Mouse (Mus musculus): ENCODE results near the gene Arhgef28. TPM values are rescaled to one million over a fixed set of nuclear protein-coding genes. Genes with fewer than 3 reads are reported as not detected.
"Not testable (repeated sequence)": the region's sequence is repeated elsewhere in the genome, so short reads cannot be mapped to it uniquely, and the experiment has no call there.

Arhgef28 gene
- total RNA-seq, 2 experiments from 2014 or later = 5.0 to 6.0 TPM

DNA sequence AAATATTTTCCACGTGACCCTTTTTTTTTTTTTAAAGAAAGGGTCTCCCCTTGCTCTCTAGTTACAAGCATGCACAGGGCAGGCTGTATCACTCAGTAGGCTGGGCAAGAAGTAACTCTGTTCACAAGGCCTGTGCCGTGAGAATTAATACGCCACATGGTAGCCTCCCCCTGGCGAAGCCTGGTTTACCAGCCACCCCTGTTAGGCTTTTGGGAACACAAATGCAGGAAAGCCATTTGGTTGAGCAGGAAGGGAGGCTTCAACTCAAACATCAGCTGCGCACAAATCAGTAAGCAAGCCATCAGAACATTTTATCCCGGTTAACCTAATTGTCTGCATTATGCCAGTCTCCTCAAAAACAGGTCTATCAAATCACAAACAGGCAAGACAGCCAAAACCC is 136.6 kb downstream of the Arhgef28 start:
- no peak for DNase-seq

DNA sequence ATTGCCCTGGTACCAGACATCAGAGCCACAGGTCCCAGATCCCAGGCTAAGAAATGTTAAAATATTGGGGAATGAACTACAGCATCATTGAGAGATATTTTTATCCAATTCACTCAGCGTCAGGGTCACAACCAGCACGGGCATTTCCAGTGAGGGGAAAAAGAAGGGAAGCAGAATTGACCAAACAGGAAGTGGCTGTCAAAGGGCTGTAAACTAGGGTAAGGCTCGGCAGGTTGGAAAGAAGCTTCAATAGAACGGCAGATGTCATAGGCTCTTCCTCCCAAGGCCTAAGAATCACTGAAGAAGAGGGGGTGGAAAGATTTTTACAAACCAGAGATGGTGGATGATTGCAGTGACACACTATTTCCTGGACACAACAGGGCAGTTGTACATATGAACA is 143.4 kb downstream of the Arhgef28 start:
- no peak for DNase-seq

DNA sequence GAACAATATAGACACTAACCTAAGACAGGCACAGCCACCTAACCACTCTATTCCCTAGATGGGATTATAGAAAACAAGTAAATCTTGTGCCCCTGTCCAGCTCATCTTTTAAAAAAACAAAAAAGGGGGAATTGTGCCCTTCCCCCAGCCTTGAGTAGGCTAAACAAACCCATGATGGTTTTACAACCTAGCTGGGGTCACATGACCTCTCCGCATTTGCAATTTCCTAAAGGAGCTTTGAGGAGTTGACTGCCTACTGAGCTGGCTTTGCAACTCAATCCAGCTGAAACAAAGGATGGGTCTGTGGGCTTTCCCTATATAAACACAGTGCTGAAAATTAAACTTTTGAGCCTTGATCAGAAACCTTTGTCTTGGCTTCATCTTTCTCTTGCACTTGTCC is 146.1 kb downstream of the Arhgef28 start:
- not testable (repeated sequence) for DNase-seq

DNA sequence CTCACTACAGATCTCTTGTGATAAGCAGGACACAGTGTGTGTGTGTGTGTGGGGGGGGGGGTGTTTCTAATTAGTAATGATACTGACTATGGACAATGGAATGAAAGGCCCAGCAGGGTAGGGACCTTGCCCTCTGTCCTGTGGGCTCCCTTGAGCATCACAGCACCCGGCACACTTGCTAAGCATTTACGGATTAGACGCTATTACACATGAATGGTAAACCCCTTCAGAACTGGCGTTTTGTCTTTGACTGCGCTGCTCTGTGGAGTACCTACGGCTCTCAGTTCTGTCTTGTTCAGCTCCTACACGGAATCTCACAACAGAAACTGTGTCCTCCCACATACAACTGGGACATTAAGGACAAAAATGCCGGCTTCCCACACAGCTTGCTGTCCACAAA is 151.0 kb downstream of the Arhgef28 start:
- DNase-seq = no peak

DNA sequence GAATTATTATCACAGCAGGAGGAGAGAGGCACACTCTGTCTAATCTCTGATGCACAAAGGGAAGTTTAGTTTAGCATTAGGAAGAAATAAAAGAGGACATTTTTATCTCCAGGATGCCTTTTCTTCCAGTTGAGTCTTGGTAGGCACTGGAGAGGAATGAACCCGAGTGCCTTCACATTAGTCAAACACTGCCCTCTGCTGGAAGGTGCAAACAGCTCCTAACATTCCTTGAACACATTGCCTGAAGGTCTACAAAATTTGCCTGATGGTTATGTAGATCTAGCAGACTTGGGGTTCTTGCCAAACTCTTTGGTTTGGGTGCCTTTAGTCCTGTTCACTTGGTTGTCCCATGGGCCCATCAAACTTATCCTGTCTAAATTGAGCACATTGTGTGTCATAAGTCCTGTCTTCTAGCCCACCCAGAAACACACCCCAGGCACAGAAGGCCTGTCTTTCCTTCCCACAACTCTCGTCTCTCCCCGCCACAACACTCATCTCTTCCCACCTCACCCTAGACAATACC is 165.6 kb downstream of the Arhgef28 start:
- DNase-seq = no peak

DNA sequence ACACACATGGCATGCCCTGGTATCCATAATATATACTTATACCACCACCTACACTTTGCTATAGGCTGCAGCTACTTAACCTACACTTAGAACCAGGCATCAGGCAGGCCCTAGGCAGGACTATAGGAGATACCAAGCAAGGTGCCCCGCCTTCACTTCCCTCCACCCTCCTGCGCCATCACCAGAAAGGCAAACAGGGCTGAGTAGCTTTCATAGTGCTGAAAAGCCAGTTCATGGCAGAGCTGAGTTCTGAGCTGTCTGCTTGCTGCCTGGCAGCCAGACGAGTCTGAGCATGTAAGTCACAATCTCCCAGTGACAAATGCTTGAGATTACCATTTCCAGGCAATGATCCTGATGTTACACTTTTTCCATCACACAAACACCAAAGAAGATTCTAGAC is 167.5 kb downstream of the Arhgef28 start:
- no peak for DNase-seq

DNA sequence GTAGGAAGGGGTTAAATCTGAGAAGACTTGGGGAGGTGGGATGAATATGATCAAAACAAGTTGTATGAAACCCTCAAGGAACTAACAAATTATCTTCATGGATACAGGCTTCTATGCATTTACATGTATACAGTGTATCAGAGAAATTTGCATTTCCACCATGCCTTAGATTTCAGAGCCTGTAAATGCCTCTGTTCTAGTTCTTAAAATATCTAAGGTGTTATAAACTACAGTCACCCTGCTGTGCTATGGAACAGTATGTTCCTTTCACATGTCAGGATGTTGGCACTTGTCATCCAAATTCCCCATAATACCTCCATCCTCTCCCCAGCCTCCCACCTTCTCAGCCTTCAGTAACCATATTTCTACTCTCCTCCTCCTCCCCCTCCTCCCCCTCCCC is 168.5 kb downstream of the Arhgef28 start:
- no peak for DNase-seq

DNA sequence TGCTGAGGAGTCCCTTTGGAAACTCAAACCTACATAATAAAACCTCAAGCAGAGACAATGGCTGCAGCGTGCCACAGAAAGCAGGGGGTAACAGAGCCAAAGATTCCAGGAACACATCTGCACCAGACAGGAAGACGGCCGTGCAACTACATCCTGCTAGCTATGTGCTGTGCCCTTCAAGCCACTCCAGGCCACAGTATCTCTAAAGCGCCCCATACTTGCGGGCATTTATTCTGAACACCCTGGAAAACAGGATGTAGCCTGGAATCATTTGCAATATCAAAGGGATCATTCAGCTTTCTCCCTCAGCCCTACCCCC is 174.6 kb downstream of the Arhgef28 start:
- no peak for DNase-seq

DNA sequence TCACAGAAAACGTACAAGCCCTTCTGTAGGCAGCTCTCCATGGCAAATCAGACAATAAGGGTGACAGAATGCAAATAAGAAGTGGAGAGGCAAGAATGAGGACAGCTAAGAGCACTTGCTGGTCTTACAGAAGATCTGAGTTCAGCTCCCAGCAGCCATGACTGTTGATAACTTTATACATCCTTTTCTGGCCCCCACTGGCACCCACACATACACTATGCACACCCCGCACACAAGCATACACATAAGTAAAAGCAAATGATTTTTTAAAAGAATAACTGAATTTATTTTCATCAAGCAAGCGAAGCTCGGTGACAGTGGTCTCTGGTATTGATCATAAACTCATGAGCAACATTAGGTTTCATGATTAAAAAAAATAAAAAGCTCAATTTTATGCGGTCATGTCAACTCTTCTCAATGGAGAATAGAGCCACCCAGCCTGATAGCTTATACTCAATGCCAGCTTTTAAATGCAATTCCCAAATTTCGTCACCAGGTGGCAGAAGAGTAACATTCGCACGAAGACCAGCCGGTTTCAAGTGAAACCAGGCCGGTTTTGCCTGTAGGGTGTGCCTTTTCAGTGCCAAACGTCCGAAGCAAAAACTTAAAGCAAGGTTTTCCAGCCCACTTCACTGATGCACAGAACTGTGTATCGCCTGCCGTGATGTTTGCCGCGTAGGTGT is 175.1 kb downstream of the Arhgef28 start:
- DNase-seq = peak; percentile 75

DNA sequence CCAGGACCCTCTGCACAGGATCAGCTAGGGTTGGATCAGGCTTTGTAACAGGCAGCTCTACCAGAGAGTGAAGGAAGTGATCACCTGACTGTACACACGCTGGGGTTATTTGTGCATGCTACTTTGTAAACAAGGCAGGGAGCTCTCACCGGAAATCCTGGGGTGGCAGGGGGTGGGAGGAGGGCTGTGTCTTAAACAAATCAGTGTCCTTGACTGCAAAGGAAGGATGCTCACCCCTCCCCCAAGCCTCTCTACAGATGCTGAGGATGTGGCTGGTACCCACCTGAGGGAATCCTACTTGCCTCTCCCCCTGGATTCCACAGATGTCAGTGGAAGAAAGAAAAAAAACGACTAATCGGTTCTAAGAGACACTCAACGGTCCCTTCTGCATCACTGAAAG is 176.2 kb downstream of the Arhgef28 start:
- DNase-seq = no peak

DNA sequence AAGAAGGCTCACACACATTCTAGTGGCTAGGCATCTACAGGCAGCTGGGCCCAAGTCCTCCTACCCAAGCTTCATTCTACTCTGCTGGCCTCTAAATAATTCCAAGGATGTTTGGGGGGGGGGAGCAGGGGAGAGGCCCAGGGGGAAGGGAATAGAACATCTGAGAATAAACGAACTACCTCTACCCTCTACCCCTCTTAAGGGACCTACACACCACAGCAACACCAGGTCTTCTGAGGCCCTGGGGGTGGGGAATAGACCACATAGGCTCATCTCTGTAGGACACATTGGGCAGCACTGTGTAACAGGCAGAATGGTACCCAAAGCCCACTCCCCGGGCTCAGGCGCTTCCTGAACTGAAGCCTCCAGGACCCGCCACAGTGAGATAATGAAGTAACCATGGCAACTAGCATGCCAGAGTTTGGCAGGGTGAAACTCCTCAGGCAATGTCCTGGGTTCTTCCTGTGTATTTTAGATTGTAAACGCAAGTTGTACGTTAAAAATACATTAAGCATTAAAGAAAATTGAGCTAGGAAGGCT is 177.5 kb downstream of the Arhgef28 start:
- no peak for DNase-seq

DNA sequence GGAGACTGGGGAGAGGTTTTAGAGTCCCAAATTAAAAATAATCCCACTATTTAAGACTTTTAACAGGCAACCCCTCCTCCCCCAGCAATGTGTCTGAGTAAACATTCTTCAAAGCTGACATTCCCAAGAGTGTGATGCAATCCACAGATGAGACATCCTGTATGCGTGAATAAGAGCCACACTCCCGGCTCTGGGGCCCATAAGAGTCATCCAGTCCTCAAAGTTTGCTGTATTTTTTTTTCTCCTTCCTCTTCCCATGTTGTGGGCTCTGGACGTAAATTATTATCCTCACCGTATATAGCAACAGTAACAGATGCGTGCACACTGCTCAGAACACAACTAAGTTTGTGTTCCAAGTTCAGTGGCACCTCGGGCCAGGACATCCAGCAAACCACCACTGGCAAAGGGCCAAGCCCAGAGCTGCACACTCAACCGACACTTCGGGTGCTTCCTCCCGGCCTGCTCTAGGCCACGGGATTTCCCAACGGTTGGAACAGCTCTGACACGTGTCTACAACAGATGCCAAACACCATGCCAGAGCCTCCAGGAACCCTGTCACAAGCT is 178.5 kb downstream of the Arhgef28 start:
- peak; percentile 60 for DNase-seq

DNA sequence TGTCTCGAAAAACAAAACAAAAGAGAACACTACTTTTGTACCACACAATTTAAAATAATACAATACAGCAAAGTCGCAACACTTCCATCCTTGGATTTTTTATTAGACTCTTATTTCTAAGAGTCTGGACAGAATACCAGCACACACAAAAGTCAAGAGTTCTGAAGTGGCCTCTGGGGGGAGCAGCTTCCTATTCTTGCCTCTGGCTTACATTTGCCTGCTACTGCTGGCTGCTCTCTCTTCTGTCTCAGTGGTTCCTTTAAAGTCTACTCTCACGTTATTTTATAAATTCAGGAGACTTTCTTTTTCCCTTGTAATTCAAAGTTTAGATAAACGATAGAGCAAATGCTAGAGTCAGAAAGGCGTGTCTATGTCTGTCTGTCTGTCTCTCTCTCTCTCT is 179.1 kb downstream of the Arhgef28 start:
- no peak for DNase-seq

DNA sequence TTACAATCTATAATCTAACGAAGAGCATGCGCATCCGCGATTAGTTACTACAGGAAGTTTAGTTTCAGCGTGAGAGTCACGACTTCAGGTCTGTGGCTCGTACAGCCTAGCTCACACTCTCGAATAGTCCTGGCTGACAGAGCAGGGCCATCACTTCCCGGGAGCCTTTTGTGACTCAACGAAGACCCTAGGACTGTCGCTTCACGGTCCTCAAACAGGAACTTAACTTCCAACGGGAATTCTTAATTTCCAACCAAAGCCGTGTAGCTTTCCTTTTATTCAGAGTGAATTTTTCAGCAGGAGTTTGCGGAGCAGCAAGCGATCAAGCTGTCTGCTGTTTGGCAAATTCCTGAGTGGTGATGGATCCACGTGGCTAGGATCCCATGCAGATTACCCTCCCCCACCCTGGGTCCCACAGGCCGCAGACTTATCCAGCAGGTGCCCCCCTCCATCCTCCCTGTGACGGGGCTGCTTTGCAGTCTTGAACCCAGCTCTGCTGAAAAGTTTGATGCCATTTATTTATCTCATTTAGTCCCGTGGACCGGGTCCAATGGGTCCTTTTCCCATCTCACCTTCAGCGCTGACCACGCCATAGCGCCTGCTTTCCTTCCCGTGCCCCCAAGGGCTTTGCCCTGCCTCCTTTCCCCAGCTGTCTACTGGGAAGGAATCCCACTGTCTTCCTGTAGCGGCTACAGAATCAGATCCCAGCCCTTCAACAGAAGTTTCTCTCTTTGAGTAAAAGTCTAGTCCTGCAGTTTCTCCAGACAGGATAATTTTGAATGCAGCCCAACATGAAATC is 180.3 kb downstream of the Arhgef28 start:
- no peak for DNase-seq

DNA sequence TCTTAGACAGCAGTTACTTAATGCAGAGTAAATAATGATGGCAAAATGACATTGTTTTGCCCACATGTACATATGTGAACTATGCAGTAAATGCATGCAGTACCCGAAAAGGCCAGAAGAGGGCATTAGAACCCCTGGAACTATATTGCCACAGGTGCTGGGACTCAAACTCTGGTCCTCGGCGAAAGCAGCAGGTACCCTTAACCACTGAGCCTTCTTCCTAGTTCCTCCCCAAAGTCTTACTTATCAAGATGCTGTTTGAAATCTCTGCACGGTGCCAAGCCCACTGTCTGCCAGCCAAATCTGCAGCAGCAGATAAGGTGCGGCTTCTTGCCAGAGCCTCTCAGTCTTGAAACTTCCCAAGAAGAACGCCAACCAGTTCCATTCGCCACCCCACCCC is 181.1 kb downstream of the Arhgef28 start:
- DNase-seq = no peak

DNA sequence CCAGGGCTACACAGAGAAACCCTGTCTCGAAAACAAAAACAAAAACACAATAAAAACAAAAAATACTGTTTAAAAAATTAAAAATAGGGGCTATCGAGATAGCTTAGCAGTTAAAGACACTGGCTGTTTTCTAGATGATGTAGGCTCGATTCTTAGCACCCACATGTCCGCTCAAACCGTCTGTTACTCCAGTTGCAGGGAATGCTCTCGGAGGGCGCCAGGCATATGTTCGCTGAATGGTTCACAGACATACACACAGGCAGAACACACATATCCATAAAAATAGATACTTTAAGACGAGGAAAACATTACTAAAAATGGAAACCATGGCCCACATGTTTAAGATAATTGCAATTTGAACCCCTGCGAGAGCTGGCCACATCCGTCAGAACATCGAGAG is 181.6 kb downstream of the Arhgef28 start:
- no peak for DNase-seq

DNA sequence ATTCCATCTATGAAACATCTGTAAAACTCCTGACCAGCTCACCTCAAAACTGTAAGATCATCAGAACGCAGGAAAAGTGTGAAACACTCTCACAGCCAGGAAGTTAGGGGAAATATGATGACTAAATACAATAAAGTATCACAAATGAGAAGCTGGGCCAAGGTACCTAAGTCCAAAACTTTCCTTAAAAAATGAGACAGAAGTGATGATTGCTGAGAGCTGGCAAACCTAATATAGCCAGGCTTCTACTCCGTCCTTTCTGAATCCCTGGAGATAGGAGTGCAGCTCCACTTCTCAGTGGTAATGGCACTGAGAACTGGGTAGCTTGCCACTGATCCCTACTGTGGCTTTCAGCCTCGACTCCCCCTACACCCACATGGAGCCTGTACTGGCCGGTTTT is 184.3 kb downstream of the Arhgef28 start:
- no peak for DNase-seq

DNA sequence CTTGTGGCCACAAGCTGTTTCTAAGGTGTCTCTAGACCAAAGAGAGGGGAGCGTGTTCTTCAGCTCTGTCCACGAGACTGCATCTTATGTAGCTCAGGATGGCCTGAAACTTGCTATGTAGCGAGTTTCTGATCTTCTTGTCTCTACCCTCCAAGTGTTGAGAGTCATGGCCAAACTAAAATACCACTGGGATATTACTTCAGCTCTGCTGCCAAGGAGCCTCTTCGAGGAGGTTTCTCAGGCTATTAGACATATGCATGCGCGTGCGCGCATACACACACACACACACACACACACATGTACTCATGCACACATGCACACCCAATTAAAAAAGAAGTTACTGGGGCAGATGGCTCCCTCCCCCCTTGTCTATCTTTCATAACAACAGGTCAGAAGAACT is 187.4 kb downstream of the Arhgef28 start:
- not testable (repeated sequence) for DNase-seq

DNA sequence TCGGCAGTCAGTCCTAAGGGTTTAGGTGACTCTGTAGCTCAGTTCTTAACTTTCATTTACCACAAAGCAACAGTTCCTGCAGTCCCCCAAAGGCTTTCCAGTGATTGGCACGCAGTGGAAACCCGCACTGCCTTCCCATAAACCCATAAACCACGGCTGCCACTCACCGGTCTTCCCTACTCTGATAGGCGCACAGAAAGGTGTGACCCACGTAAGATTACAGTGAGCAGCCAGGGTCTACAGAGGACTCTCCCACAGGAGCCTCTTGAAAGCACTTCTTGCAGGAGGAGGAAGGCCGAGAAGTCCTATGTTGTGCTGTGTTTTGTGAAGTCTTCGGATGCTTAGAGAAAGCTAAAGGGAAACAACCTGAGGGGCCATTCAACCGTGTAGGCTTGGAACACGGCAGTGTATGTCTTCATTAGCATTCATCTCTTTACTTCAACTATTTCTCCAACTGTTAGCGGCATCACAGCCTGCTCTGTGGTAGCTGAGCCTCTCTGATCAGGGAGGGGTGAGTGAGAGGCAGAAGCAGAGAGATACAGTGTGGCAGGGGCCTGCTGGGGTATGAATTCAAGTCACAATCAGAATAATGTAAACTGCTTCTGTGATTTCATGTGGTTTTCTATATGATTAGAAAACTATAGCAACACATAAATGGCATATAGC is 189.2 kb downstream of the Arhgef28 start:
- DNase-seq = no peak

DNA sequence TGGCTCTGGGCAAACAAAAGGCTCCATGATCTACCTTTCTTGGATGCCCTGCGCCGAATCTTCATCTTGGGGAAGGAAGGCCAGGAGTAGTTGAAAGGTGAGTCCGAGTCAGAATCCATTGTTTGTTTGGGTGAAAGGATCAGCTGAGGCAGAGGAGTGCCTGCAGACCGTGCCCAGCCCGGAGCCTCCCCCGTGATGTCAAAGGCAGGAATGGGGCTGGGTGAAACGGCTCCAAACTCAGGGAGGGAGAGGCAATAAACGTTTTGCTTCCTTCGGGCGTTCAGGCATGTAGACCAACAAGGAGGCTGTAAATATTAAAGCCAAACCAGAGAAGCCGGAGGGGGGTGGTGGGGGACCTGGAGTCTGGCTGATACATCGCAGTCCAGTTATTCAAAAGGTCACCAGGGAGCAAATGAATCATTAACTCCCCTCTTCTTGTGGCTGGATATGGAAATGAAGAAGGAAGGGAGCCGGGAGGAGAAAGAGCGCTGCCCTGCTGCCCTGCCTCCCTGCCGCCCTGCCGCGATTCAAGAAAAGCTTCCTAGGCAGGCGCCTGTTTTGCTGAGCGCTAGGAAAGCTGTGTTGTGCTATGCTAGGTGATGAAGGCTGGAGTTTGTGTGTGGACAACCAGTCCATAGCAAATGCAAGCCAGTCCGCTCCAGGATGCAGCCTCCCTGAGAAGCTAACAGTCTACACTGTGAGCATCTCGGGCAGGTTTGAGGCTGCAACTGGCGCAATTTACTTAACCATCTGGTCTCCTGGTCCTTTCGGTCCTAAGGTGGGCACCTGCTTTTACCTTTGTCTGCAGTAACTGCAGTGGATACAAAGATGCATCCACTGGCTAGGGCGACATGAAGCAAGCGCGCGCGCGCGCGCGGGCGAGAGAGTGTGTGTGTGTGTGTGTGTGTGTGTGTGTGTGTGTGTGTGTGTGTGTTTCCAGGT is 190.0 kb downstream of the Arhgef28 start:
- DNase-seq = no peak

DNA sequence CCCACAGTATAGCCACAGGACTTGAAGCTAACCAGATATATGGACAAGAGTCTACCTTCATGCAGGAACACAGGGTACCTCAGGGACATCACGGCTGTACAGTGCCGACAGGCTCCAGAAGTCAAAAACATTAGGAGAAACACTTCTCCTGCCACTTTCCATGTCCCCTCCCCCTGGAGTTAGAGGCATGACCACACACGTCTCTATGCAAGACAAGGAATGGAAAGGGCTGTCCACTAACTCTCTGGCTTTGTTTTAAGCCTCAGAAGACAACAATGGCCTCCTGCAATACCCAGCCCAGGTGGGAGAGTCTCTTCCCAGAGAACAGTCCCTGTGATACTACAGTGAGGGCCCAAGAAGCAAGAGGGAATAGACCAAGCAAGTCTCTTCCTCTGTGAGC is 191.3 kb downstream of the Arhgef28 start:
- no peak for DNase-seq

DNA sequence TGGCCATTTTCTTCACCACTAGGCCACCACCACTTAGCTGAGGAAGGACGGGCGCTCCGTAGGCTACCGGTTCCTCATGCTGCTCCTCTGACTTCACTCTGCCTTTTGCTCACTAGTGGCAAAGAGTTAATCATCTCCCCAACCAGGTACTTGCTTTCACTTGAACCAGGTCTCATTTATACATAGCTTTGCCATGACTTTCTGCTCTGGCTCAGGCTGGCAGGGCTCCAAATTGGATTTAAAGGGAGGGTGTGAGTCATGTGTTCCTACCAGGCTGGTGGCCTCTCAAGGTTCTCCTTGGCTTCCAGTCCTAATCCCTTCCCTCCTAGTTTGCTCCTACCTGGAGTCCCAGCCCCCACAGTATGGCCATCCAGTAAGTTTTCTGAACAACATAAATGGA is 192.5 kb downstream of the Arhgef28 start:
- no peak for DNase-seq

All from gastrocnemius, postnatal 10 days (tissue).